Mouse (Mus musculus): ENCODE results near the gene St6galnac3.
"Not testable (repeated sequence)": the region's sequence is repeated elsewhere in the genome, so short reads cannot be mapped to it uniquely, and the experiment has no call there.

Gene St6galnac3

GRCm38 (mm10) chr3:153724701-153725668 lies at the start of gene St6galnac3:
St6galnac3 (minus strand) TSS chr3:153725174.
- DNase-seq = peak; percentile 63

GRCm38 (mm10) chr3:153774568-153774967 lies 49.6 kb upstream of the St6galnac3 start:
- DNase-seq = no peak

GRCm38 (mm10) chr3:153771479-153771878 lies 46.5 kb upstream of the St6galnac3 start:
- DNase-seq = no peak

- no peak for DNase-seq
Observed at GRCm38 (mm10) chr3:153770573-153770972, 45.6 kb upstream of the St6galnac3 start.

GRCm38 (mm10) chr3:153769220-153769619 lies 44.2 kb upstream of the St6galnac3 start:
- DNase-seq = no peak

GRCm38 (mm10) chr3:153765171-153765570 lies 40.2 kb upstream of the St6galnac3 start:
- DNase-seq = no peak

- DNase-seq = no peak
Observed at GRCm38 (mm10) chr3:153764760-153765159, 39.8 kb upstream of the St6galnac3 start.

- no peak for DNase-seq
Observed at GRCm38 (mm10) chr3:153761171-153761570, 36.2 kb upstream of the St6galnac3 start.

GRCm38 (mm10) chr3:153759269-153759668 lies 34.3 kb upstream of the St6galnac3 start:
- no peak for DNase-seq

- DNase-seq = no peak
Observed at GRCm38 (mm10) chr3:153756500-153756996, 31.6 kb upstream of the St6galnac3 start.

- DNase-seq = not testable (repeated sequence)
Observed at GRCm38 (mm10) chr3:153755785-153756326, 30.9 kb upstream of the St6galnac3 start.

- DNase-seq = no peak
Observed at GRCm38 (mm10) chr3:153751435-153751834, 26.5 kb upstream of the St6galnac3 start.

- DNase-seq = no peak
Observed at GRCm38 (mm10) chr3:153749359-153749758, 24.4 kb upstream of the St6galnac3 start.

- DNase-seq = no peak
Observed at GRCm38 (mm10) chr3:153748293-153748692, 23.3 kb upstream of the St6galnac3 start.

GRCm38 (mm10) chr3:153745099-153745498 lies 20.1 kb upstream of the St6galnac3 start:
- DNase-seq = no peak

- DNase-seq = no peak
Observed at GRCm38 (mm10) chr3:153744447-153744846, 19.5 kb upstream of the St6galnac3 start.

GRCm38 (mm10) chr3:153741800-153742199 lies 16.8 kb upstream of the St6galnac3 start:
- DNase-seq = no peak

- no peak for DNase-seq
Observed at GRCm38 (mm10) chr3:153739351-153739750, 14.4 kb upstream of the St6galnac3 start.

GRCm38 (mm10) chr3:153738421-153738820 lies 13.4 kb upstream of the St6galnac3 start:
- no peak for DNase-seq

GRCm38 (mm10) chr3:153736756-153737280 lies 11.8 kb upstream of the St6galnac3 start:
- no peak for DNase-seq

- no peak for DNase-seq
Observed at GRCm38 (mm10) chr3:153735796-153736549, 11.0 kb upstream of the St6galnac3 start.

GRCm38 (mm10) chr3:153734741-153735140 lies 9.8 kb upstream of the St6galnac3 start:
- DNase-seq = no peak

Data from cerebellum, adult 9-10 months (tissue).